Mouse (Mus musculus) forebrain, embryonic 16.5 days (tissue): ENCODE data around the gene Stkld1. TPM values are rescaled to one million over a fixed set of nuclear protein-coding genes. Genes with fewer than 3 reads are reported as not detected.

Experiments
- ATAC-seq: fragments of 200-750 bp; cut with Nextera tagmentation; 2 replicates; pipeline ENCODE4 v1.8.0; 2017; ENCODE audit warnings: mild to moderate bottlenecking, moderate library complexity
- H3K27ac ChIP-seq: fragments of 300-500 bp; sonication (generic); 2 replicates; pipeline ENCODE4 v1.5.1; 2014; ENCODE audit warnings: low read length, control low read depth
- H3K27me3 ChIP-seq: fragments of 300-500 bp; sonication (generic); replicated peaks from 2 replicates; pipeline ENCODE4 v1.6.1; 2014; ENCODE audit warnings: low read length; ENCODE audit not compliant: control insufficient read depth, insufficient read depth
- H3K36me3 ChIP-seq: fragments of 300-500 bp; sonication (generic); 2 replicates; pipeline ENCODE4 v1.6.1; 2014; ENCODE audit not compliant: control insufficient read depth, insufficient read depth
- H3K4me1 ChIP-seq: fragments of 300-500 bp; sonication (generic); replicated peaks from 2 replicates; pipeline ENCODE4 v1.6.1; 2014; ENCODE audit warnings: low read length; ENCODE audit not compliant: control insufficient read depth, insufficient read depth
- H3K4me2 ChIP-seq: fragments of 300-500 bp; sonication (generic); 2 replicates; pipeline ENCODE4 v1.6.1; 2014; ENCODE audit warnings: mild to moderate bottlenecking, low read length, control low read depth
- H3K4me3 ChIP-seq: fragments of 300-500 bp; sonication (generic); replicated peaks from 2 replicates; pipeline ENCODE4 v1.5.1; 2014; ENCODE audit warnings: mild to moderate bottlenecking, low read length, control low read depth
- H3K9ac ChIP-seq: fragments of 300-500 bp; sonication (generic); replicated peaks from 2 replicates; pipeline ENCODE4 v1.6.1; 2014; ENCODE audit warnings: low read depth, low read length, control low read depth
- H3K9me3 ChIP-seq: fragments of 300-500 bp; sonication (generic); 2 replicates; pipeline ENCODE4 v1.6.1; 2016; ENCODE audit warnings: low read length; ENCODE audit not compliant: control insufficient read depth
- WGBS: fragments of 180-500 bp; shearing (Covaris S2); extraction: QIAGEN DNeasy Blood & Tissue Kit; methylation state at CpG from one replicate; pipeline ENCODE4 v1.1.7; 2014; 5-methylcytosine and 5-hydroxymethylcytosine counted together
- polyA plus RNA-seq: library from polyadenylated mRNA; unstranded; fragments of >200 nt; fragmentation: Nextera tagmentation; extraction: Ambion mirVana; gene quantifications from 2 replicates; pipeline ENCODE4 v1.2.1, GENCODE M21; 2015

The Stkld1 gene
- polyA plus RNA-seq, 1 experiment from 2014 or later: not detected

DNA sequence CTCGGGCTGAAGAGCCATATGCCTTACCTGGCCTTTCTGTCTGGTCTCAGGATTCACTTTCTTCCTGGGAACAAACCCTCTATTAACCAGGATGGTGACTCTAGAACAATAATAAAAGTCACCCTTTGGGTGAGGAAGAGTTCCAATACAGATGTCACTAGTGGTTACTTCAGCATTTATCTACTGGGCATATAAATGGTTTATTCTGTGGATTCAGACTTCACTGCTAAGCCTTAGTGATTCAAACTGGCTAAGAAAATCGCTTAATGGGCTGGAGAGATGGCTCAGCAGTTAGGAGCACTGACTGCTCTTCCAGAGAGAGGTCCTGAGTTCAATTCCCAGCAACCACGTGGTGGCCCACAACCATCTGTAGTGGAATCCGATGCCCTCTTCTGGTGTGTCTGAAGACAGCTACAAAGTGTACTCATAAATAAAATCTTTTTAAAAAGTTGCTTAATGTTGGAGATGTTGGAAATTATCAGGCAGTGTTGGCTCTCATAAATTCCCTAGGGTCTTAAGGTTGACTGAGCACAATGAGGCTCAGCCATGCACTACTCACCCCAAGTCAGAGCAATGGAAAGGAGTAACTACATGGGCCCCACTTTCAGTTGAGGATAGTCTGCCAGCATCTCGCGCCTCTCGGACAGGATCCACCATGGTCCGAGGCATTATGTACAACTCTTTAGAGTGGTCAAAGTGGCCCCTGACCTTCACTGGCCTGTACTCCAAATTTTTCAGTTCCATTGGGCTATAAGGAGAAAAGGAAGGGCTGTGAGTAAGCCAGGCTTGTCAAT, 19.5 kb upstream of the Stkld1 start:
- H3K4me1 ChIP-seq: peaks cover 45% of the 10 kb centered on the region
- no peak overlapping the region for H3K9ac ChIP-seq
- H3K27me3 ChIP-seq: no peaks in the 10 kb centered on the region
- H3K36me3 ChIP-seq: peaks cover 36% of the 10 kb centered on the region
- H3K9me3 ChIP-seq: no peaks in the 10 kb centered on the region
- H3K4me2 ChIP-seq: no peak overlapping the region
- no peak for ATAC-seq
- H3K27ac ChIP-seq: no peak overlapping the region
- H3K4me3 ChIP-seq: no peak overlapping the region
- whole genome bisulfite sequencing: 59% methylated on average over 8 of the region's 8 CpGs

DNA sequence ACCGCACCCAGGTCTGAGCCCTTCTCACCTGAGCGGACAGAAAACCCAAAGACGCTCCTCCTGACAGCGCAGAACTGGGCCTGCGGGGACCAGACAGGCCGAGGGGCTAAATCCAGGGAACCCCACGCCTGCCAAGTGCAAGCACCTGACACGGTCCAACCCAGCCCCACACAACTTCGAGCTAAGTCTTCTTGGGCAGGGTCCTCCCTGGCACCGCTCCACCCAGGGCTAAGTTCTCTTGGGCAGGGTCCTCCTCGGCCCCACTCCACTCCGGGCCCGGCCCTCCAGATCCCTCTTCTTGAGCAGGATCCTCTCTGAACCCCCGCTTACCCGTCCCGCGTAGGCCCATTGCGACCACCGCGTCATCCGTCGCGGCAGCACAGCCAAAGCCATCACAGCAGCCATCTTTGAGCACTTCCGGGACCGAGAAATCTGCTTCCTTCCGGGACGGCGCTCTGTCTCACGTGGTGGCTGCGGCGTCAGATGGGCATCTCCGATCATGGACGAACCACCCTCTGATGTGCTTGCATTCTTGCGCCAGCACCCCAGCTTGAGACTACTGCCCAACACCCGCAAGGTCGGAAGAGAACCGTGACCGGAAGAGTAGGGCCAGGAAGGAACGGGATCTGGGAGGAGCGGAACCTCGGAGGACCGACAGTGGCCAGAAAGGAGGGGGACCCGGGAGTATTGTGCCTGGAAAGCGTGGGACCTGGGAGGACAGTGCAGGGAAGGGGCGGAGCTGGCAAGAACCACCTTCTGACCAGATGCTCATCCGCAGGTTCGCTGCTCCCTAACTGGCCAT, 17.7 kb upstream of the Stkld1 start, which contains the start of the genes Surf2 and Surf1:
Surf2 (plus strand) TSS at position 441 of the 802 bp plus-strand sequence.
Surf1 (minus strand) TSS at position 604 of the 802 bp plus-strand sequence.
- H3K9ac ChIP-seq: peak within 1 kb of the TSS; percentile 79
- peaks cover 39% of the 10 kb centered on the region for H3K4me1 ChIP-seq
- H3K4me3 ChIP-seq: peak within 1 kb of the TSS; percentile 86
- H3K27ac ChIP-seq: peak within 1 kb of the TSS; percentile 63
- H3K36me3 ChIP-seq: peaks cover 46% of the 10 kb centered on the region
- H3K27me3 ChIP-seq: no peaks in the 10 kb centered on the region
- peak; percentile 81 for ATAC-seq
- no peaks in the 10 kb centered on the region for H3K9me3 ChIP-seq
- 2% methylated on average over 47 of the region's 47 CpGs for WGBS
- H3K4me2 ChIP-seq: peak within 1 kb of the TSS; percentile 98

DNA sequence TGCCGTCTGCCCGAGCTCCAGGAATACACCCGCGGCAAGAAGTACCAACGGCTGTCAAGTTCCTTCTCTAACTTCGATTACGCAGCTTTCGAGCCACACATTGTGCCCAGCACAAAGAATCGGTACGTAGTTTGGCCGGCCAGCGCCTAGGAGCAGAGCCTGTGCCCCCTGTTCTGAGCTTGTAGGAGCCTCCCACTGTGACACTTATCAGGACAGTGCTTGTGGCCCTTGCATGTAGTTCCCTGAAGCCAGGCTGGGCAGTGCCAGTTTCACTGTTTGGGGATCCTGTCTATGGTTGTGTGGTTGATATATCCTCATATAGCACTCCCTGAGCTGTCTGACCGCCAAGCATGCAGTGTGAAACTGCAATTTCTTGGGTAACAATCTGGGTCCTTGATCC, 17.1 kb upstream of the Stkld1 start:
- peak overlapping the region; percentile 98 for H3K4me2 ChIP-seq
- no peaks in the 10 kb centered on the region for H3K27me3 ChIP-seq
- peaks cover 52% of the 10 kb centered on the region for H3K36me3 ChIP-seq
- peak overlapping the region; percentile 86 for H3K4me3 ChIP-seq
- H3K9me3 ChIP-seq: no peaks in the 10 kb centered on the region
- peak overlapping the region; percentile 79 for H3K9ac ChIP-seq
- 0 out of 2 replicates have a peak, but pooled peaks have one; percentile 3 for ATAC-seq
- peaks cover 36% of the 10 kb centered on the region for H3K4me1 ChIP-seq
- H3K27ac ChIP-seq: peak overlapping the region; percentile 63
- WGBS: 4% methylated on average over 13 of the region's 13 CpGs

DNA sequence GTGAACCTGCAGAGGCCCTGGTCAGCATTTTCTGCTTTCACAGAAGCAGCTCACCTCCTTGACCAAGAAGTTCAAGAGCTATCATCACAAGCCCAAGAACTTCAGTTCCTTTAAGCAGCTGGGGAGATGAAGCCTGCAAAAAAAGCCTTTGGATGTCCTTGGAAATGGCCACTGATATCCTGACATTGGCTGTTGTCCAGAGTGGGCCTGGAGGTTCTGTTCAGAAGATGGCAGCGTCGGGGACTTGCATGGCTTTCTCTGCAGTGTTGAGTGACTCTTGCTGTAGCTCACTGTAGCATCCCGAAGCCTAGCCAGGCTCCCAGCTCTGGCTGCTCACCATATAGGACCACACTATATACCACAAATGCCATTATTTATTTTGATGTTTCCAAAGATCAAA, 14.2 kb upstream of the Stkld1 start:
- Histone ChIP-seq H3K27me3 (no peaks in the 10 kb centered on the region), H3K9me3 (no peaks in the 10 kb centered on the region), H3K27ac (no peak overlapping the region), H3K9ac (no peak overlapping the region), H3K36me3 (peaks cover 30% of the 10 kb centered on the region), H3K4me1 (peaks cover 26% of the 10 kb centered on the region), H3K4me3 (no peak overlapping the region), H3K4me2 (no peak overlapping the region)
- WGBS: 94% methylated on average over 3 of the region's 3 CpGs
- no peak for ATAC-seq

DNA sequence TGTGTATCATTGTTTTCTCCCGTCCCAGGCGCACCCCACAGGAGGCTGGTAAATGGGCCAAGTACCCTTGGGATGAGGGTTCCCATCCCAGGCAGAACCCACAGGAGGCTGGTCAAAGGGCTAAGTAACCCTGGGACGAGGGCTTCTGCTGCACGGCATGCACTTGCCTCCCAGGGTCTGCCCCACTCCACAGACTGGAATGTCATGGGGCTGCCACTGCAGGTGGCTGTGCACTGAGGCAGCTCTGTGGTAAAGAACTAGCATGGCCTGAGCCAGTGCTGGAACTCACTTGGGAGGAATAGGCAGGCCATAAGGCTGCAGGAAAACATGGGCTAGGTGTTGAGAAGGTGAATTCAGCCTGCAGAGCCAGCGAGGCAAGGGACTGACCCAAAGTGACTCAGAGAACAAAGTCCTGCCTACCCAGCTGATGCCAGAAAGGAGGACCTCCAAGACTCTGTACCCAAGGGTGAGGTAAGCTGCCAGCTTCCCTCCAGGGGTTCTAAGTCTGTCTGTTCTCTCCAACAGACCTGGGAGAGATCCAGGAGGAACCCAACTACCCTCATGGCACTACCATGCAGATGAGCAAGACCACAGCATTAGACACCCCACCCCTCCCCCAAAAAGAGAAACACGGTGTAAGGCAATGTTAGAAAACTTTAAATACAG, 13.5 kb upstream of the Stkld1 start:
- Histone ChIP-seq H3K27ac (no peak overlapping the region), H3K9me3 (no peaks in the 10 kb centered on the region), H3K36me3 (peaks cover 32% of the 10 kb centered on the region), H3K4me3 (no peak overlapping the region), H3K27me3 (no peaks in the 10 kb centered on the region), H3K9ac (no peak overlapping the region), H3K4me2 (no peak overlapping the region), H3K4me1 (peaks cover 22% of the 10 kb centered on the region)
- ATAC-seq: no peak
- WGBS: 88% methylated on average over 6 of the region's 6 CpGs

DNA sequence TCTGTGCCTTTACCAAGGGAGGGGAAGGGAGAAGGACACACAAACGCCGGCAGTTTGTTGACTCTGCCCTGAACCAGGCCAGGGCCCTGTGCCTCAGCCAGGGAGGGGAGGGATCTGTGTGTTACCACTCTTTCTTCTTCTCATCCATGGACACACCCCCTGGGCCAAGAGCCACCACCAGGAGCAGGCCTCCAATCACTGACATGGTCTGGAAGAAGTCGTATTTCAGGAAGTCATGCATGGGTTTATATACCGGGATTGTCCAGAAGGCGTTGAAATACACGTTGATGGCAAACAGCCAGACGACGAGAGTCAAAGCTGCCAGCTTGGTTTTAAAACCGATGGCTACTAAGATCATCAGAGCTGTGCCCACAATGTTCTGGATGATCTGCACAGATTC, 12.1 kb upstream of the Stkld1 start:
- Histone ChIP-seq H3K27me3 (no peaks in the 10 kb centered on the region), H3K4me2 (no peak overlapping the region), H3K27ac (no peak overlapping the region), H3K9me3 (no peaks in the 10 kb centered on the region), H3K4me3 (no peak overlapping the region), H3K9ac (no peak overlapping the region), H3K4me1 (peaks cover 13% of the 10 kb centered on the region), H3K36me3 (peaks cover 38% of the 10 kb centered on the region)
- no peak for ATAC-seq
- 80% methylated on average over 9 of the region's 9 CpGs for WGBS

DNA sequence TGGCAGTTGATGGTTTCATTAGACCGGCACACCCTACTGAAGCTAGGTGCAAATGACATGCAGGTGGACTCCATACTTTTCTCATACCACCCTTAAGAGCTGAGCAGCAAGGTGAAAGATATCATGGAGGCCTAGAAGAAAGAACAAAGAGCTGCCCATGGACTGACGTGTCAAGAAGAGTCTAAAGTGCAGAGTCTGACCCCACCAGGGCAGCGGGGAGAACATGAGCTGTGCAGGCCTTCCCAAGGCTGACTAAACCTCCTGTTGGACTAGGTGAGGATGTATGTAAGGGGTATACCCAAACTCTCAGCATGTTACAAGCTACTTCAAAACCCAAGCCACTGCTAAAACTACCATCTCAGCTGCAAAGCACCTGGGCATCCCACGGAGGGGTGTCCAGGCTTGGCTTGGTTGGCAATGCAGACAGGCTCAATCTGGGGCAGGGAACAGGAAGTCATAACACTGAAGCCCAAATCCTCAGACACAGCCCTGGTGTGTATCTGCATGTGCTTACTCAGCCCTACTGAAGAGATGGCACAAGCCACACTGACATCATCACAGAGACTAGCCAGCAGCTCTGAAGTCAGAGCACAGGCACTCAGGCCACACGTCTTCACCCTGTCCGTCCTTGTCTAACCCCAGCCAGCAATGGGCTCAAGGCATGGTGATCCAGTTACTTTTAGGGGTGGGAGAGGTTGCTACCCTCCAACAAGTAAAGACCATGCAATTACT, 5.9 kb upstream of the Stkld1 start:
- Histone ChIP-seq H3K4me3 (no peak overlapping the region), H3K4me2 (no peak overlapping the region), H3K9ac (no peak overlapping the region), H3K9me3 (no peaks in the 10 kb centered on the region), H3K27ac (no peak overlapping the region), H3K36me3 (peaks cover 8% of the 10 kb centered on the region; the same call in 1 of the 2 replicates), H3K27me3 (no peaks in the 10 kb centered on the region), H3K4me1 (peaks cover 24% of the 10 kb centered on the region)
- WGBS: 90% methylated on average over 6 of the region's 6 CpGs
- no peak for ATAC-seq

DNA sequence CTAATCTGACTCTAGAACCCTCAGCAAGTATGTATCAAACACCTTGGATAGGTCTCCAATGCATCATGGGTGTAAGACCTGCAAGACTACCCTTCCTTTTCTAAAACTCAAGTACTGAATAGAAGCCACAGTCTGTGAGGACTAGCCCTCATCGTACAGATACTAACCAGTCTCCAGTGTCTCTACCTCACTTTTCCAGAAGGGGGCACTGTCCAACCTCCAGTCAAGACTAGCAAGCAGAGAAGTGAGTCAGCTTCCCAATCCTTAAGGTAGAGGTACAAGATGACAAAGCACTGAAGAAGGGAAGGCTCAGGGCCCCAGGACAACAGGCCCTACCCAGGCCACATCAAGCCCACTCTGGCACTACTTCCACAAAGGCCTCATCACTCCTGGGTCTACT, 3.5 kb upstream of the Stkld1 start:
- 11% methylated on average over 1 of the region's 1 CpGs for WGBS
- H3K4me2 ChIP-seq: no peak overlapping the region

More for the DNA sequence above, 3.5 kb upstream of the Stkld1 start:
- no peak overlapping the region for H3K4me3 ChIP-seq
- no peaks in the 10 kb centered on the region for H3K27me3 ChIP-seq
- H3K9ac ChIP-seq: no peak overlapping the region
- H3K4me1 ChIP-seq: peaks cover 24% of the 10 kb centered on the region
- H3K9me3 ChIP-seq: no peaks in the 10 kb centered on the region
- no peak overlapping the region for H3K27ac ChIP-seq
- peaks cover 5% of the 10 kb centered on the region; the same call in 1 of the 2 replicates for H3K36me3 ChIP-seq
- ATAC-seq: no peak
